Mouse (Mus musculus): ENCODE measurements around the gene Grip1. TPM values are rescaled to one million over a fixed set of nuclear protein-coding genes. Genes with fewer than 3 reads are reported as not detected.

Gene Grip1
- polyA plus RNA-seq, 1 experiment from 2014 or later: 3.1 TPM

GRCm38 (mm10) chr10:120133697-120134096 is 680.1 kb downstream of the Grip1 start:
- no peak overlapping the region for H3K27ac ChIP-seq
- ATAC-seq (ENCODE audit: insufficient number of reproducible peaks, low FRiP score, low TSS enrichment, low read depth): no peak
- no peak overlapping the region for H3K9ac ChIP-seq
- no peaks in the 10 kb centered on the region for H3K9me3 ChIP-seq
- WGBS: 25% methylated on average over 11 of the region's 11 CpGs
- H3K27me3 ChIP-seq: no peaks in the 10 kb centered on the region
- H3K4me2 ChIP-seq: no peak overlapping the region
- peaks cover 8% of the 10 kb centered on the region; the same call in 1 of the 2 replicates for H3K4me1 ChIP-seq
- H3K36me3 ChIP-seq: no peaks in the 10 kb centered on the region
- H3K4me3 ChIP-seq: no peak overlapping the region

- no peak for ATAC-seq (ENCODE audit: insufficient number of reproducible peaks, low FRiP score, low TSS enrichment, low read depth)
- H3K9ac ChIP-seq: no peak overlapping the region
- H3K4me1 ChIP-seq: peaks cover 8% of the 10 kb centered on the region; the same call in 1 of the 2 replicates
- H3K27me3 ChIP-seq: no peaks in the 10 kb centered on the region
- H3K36me3 ChIP-seq: no peaks in the 10 kb centered on the region
- H3K4me2 ChIP-seq: no peak overlapping the region
- no peak overlapping the region for H3K27ac ChIP-seq
- H3K4me3 ChIP-seq: no peak overlapping the region
- no peaks in the 10 kb centered on the region for H3K9me3 ChIP-seq
- 79% methylated on average over 12 of the region's 12 CpGs for WGBS
These were observed 682.5 kb downstream of the Grip1 start for GRCm38 (mm10) chr10:120136020-120136562.

Other genes starting within 250 kb of the Grip1 start
- 45.3 and 49.8 TPM in 2 replicates for gene Cand1, start 213.8 kb upstream of the Grip1 start, polyA plus RNA-seq (2015; fragmentation: Nextera tagmentation; extraction: Ambion mirVana)